Mouse (Mus musculus) heart, postnatal 36 days (tissue): Measurements from ENCODE around the gene Bend5. TPM values are rescaled to one million over a fixed set of nuclear protein-coding genes. Genes with fewer than 3 reads are reported as not detected.
A peak's percentile ranks its signal among the peaks of the same experiment; 100 is the strongest.

Source experiments
- DNase-seq, 2 experiments: peaks; one replicate each; pipeline ENCODE4 v3.0.0; 2021 to 2022
- intact Hi-C: fragments of 180-260 bp; cut with DNase I; formaldehyde crosslinking; loops from one replicate; pipeline ENCODE4 v1.15.1; 2025
- total RNA-seq, 2 experiments: library from RNA; stranded (reverse); gene quantifications; 2 replicates each; pipeline ENCODE4 v1.2.3; 2021

Gene Bend5
- total RNA-seq, 2 experiments from 2014 or later = 8.0 to 8.2 TPM

- intact Hi-C loops = no loop called here
- no peak for DNase-seq
Observed at GRCm38 (mm10) chr4:111477507-111477906, 62.7 kb downstream of the Bend5 start.

DNA sequence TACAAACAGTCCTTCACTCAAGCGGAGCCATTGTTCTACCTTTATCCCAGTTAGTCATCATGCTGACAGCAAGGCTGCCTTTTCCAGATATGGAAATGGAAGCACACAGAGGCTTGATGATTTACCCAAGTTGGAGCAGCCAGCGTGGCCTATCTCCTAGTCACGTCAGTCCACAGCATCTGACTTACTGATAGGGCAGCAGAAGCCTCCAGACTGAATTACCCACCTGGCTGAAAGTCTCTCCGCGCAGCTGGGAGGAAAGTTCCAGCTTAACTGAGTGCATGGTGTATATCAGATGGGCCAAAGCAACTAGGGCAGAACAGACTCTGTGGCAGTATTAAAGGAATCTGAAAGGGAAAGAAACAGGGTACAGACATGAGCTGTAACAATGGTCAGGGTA is 68.7 kb downstream of the Bend5 start:
- intact Hi-C loops = no loop called here
- no peak for DNase-seq

GRCm38 (mm10) chr4:111485189-111485588 is 70.4 kb downstream of the Bend5 start:
- intact Hi-C loops = no loop called here
- DNase-seq = peak; percentile 29 to 30

DNA sequence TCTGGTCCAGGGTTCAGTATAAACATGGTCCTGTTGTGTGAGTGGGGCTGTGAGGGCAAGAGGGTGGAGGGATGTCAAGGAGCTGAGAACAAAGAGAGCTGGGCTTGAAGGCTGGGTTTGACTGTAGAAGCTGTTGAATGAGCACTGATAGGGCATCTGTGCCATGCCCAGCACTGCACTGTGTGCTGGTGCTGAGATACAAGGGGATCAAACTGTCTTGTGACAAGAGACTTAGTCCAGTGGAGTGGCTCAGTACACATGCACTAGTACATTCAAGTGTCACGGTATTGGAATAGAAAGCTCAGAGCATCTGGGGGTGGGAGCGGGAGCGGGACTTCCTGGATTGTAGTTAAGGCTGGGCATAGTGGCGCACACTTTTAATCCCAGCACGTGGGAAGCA is 71.4 kb downstream of the Bend5 start:
- intact Hi-C loops = no loop called here
- DNase-seq = no peak

GRCm38 (mm10) chr4:111487233-111487843 is 72.5 kb downstream of the Bend5 start:
- no peak for DNase-seq
- intact Hi-C loops = no loop called here

DNA sequence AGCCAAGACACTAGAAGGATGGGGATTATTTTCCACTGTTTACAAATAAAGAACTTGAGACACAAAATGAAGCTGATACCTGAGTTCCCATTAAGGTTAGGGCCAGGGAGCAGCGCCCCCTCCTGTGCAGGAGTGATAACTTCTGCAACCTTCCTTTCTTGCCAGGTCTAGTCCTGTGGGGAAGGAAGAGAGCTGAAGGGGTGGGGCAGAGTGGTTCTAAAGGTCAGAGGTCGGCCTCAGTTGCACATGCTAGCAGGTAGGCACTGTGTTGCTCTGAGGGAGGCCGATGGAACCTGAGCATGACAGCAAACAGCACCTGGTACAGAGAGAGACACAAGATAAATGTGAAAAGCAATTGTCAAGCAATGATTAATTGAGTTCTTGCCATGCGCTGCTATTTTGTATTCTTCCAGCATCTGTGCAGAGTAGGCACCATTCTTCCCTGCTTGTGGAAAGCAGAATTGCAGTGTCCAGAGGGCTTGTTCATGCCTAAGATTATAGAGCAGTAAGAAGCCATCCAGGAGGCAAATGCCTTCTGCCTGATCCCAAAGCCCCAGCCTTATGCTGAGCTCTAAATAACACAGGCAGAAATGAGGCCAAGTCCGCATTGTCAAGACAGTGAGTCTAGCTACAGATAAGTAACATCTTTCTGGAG is 79.1 kb downstream of the Bend5 start:
- intact Hi-C loops = loop anchor here (5.0 to 10.0 kb wide), 2 partner anchors 77 to 1439 kb away; partner anchors contain the start of gene Bend5
- DNase-seq = no peak

DNA sequence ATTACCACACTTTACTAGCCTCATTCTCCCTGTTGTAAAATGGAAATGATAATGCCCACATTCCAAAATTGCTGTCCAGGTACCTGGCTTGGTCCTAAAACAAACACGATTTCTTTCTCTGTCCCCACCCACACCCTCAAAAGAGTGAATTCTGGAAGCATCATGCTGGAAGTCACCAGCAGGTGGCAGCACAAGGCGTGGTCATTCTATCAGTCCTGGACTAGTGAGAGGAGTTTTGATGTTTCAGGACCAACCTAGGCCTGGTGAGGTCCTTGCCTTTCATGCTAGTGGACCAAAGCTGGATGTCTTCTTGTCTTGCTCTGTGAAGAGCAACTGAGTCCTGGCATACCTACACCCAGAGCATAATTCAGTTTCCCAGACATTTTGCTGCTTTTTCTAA is 81.1 kb downstream of the Bend5 start:
- intact Hi-C loops = loop anchor here (1.0 to 10.0 kb wide), 3 partner anchors 130 to 1441 kb away; no protein-coding TSS in a partner anchor
- peak; percentile 70 to 84 for DNase-seq

- intact Hi-C loops = loop anchor here (10.0 kb wide), 1 partner anchor 1444 kb away; no protein-coding TSS in a partner anchor
Observed at GRCm38 (mm10) chr4:111498751-111499150, 83.9 kb downstream of the Bend5 start.

GRCm38 (mm10) chr4:111501441-111501840 is 86.6 kb downstream of the Bend5 start:
- DNase-seq = no peak
- intact Hi-C loops = no loop called here

More at GRCm38 (mm10) chr4:111498751-111499150, 83.9 kb downstream of the Bend5 start:
- DNase-seq = no peak

- intact Hi-C loops = no loop called here
- DNase-seq = no peak
Observed at GRCm38 (mm10) chr4:111502965-111503727, 88.3 kb downstream of the Bend5 start.

GRCm38 (mm10) chr4:111504952-111505351 is 90.1 kb downstream of the Bend5 start:
- intact Hi-C loops = no loop called here
- no peak for DNase-seq
